Mouse (Mus musculus): ENCODE measurements around the gene Sfi1. TPM values are rescaled to one million over a fixed set of nuclear protein-coding genes. Genes with fewer than 3 reads are reported as not detected.
A peak's percentile ranks its signal among the peaks of the same experiment; 100 is the strongest.
"Not testable (repeated sequence)": the region's sequence is repeated elsewhere in the genome, so short reads cannot be mapped to it uniquely, and the experiment has no call there.

Gene Sfi1
- polyA plus RNA-seq, 1 experiment, result 0.41 TPM

DNA sequence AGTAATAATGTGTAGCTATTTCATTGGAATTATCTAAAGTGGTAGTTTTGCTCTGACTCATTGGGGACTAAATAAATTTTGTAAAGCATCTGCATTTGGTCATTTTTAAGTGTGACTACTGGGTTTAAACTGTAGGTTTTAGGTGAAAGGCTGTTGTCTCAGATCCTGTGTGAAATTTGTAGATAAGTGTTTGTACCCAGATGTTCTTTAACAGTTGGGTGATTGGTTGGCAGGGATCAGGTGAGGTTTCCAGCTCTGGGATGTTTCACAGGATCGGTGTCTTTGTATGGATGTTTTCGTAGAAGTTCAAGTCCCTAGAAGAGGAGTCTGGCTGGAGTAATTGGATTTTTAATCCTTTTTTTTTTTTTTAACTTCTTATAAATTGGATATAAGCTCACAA lies 10.5 kb upstream of the Sfi1 start:
- Histone ChIP-seq H3K4me1 (ENCODE audit: control insufficient read depth) (peaks cover 28% of the 10 kb centered on the region), H3K4me3 (replicated peaks) (peak overlapping the region; percentile 60), H3K36me3 (ENCODE audit: control insufficient read depth) (peaks cover 46% of the 10 kb centered on the region), H3K9me3 (ENCODE audit: control insufficient read depth, low read length) (no peaks in the 10 kb centered on the region), H3K27me3 (ENCODE audit: control insufficient read depth) (no peaks in the 10 kb centered on the region)
- TF ChIP-seq GATA1 (IDR thresholded peaks at IDR 0.05; ENCODE audit: low read length), result no peak
- no peak for TF ChIP-seq TAL1 (IDR thresholded peaks at IDR 0.05; ENCODE audit: low read length)

DNA sequence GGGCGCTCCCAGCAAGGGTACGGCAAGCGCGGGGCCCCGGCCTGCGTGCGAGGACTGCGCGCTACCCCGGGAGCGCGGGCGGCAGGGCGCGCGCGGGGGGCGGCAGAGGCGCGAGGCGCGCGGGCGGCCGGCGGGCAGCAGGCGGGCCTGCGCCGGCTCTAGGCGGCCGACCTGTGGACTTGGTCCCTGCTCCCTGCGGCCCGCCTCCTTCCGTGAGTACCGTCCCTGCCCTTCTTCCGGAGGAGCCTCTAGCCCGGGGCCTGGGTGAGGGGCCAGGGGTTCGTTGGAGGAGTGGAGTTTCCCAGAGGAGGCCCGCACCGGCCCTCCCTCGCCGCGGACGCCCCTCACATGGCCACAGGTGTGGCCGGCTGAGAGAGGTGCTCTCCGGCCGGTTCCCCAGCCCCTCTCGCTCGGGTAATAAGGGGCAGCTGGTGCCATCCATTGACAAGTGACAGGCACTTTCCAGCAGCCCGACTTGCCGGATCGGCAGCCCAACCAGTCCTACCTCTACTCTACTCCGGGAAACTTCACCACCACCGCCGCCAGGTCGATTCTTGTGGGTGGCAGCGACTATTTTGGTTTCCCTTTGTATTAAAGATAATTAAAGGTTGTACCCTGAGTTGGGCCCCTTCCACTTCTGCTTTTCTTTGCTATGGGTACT lies 9.6 kb upstream of the Sfi1 start:
- Histone ChIP-seq H3K4me3 (replicated peaks) (peak overlapping the region; percentile 60), H3K36me3 (ENCODE audit: control insufficient read depth) (peaks cover 38% of the 10 kb centered on the region), H3K9me3 (ENCODE audit: control insufficient read depth, low read length) (no peaks in the 10 kb centered on the region), H3K4me1 (ENCODE audit: control insufficient read depth) (peaks cover 28% of the 10 kb centered on the region), H3K27me3 (ENCODE audit: control insufficient read depth) (no peaks in the 10 kb centered on the region)
- TF ChIP-seq TAL1 (IDR thresholded peaks at IDR 0.05; ENCODE audit: low read length) (no peak), GATA1 (IDR thresholded peaks at IDR 0.05; ENCODE audit: low read length) (no peak)

DNA sequence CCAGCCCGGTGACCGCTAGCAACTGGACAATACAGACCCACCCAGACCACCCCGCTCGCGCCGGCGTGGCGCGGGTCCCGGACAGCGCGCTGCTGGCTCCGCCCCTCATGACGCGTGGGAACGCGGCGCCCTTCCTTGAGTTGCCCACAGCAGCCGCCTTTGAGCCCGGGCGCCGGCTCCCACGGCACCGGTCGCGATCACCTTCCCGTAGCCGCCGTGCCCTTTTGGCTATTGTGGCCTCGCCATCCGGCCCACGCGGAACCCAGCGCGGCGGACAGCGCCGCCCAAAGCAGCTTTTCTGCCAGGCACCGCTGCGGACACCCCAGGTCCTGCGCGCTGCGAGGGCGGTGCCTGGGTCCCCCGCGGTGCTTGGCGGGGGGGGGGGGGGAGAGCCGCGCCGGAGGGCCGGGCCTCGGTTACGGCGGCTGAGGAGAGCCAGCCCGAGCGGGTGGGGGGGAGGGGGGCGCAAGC lies 9.0 kb upstream of the Sfi1 start, which contains the start of gene Eif4enif1:
Gene Eif4enif1, plus strand, starts transcription at position 162 of the 471 bp plus-strand sequence.
- no peaks in the 10 kb centered on the region for H3K27me3 ChIP-seq (ENCODE audit: control insufficient read depth)
- no peak for TF ChIP-seq GATA1 (IDR thresholded peaks at IDR 0.05; ENCODE audit: low read length)
- TF ChIP-seq TAL1 (IDR thresholded peaks at IDR 0.05; ENCODE audit: low read length), result no peak
- H3K4me3 ChIP-seq (replicated peaks), result peak within 1 kb of the TSS; percentile 60
- H3K4me1 ChIP-seq (ENCODE audit: control insufficient read depth), result peaks cover 28% of the 10 kb centered on the region
- no peaks in the 10 kb centered on the region for H3K9me3 ChIP-seq (ENCODE audit: control insufficient read depth, low read length)
- peaks cover 31% of the 10 kb centered on the region for H3K36me3 ChIP-seq (ENCODE audit: control insufficient read depth)

DNA sequence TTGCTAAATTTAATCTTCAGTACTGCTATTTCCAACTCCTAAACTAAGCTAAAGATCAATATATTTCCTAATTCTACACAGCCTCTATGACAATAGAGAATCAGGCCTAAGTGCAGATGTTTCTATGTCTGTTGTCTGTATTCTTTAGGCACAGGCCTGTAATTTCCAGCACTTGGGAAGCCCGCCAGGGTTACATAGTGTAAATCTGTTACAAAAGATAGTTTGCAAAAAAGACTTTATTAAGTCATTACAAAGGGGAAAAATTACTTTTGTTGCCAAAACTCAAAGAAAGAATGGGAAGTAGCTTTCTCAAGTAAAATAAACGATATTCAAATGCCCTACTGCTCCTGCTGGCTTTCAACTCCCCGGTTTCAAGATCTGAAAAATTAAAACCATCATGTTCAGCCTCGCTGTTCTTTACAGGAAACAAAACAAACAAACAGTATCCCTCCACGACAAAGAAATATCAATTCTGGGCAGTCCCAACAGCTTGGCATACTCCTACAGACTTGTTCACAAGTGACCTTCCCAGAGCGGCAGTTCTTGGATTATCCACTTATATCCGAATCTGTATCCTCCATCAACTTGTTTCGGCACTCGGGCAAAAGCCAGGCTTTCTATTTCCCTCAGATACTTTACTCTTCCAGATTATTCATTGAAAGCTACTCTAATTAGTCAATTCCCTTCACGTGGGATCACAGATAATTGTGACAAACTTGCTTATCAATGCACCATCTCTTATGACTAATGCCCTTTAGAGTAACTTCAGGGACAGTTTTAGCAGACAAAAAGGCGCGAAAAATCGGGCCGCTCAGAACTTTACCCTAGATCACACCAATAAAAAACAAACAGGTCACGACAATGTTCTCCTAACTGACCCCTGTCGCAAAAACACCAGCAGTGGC lies 8.3 kb upstream of the Sfi1 start:
- no peaks in the 10 kb centered on the region for H3K9me3 ChIP-seq (ENCODE audit: control insufficient read depth, low read length)
- peaks cover 21% of the 10 kb centered on the region for H3K4me1 ChIP-seq (ENCODE audit: control insufficient read depth)
- H3K27me3 ChIP-seq (ENCODE audit: control insufficient read depth), result no peaks in the 10 kb centered on the region
- TF ChIP-seq TAL1 (IDR thresholded peaks at IDR 0.05; ENCODE audit: low read length) (no peak), GATA1 (IDR thresholded peaks at IDR 0.05; ENCODE audit: low read length) (no peak)
- H3K36me3 ChIP-seq (ENCODE audit: control insufficient read depth), result peaks cover 25% of the 10 kb centered on the region
- peak overlapping the region; percentile 60 for H3K4me3 ChIP-seq (replicated peaks)

DNA sequence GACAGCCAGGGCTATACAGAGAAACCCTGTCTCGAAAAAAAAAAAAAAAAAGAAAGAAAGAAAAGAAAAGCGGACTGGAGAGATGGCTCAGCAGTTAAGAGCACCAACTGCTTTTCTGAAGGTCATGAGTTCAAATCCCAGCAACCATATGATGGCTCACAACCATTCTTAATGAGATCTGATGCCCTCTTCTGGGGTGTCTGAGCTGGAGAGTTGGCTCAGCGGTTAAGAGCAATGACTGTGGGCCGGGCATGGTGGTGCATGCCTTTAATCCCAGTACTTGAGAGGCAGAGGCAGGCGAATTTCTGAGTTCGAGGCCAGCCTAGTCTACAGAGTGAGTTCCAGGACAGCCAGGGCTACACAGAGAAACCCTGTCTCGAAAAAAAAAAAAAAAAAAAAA lies 7.4 kb upstream of the Sfi1 start:
- peaks cover 15% of the 10 kb centered on the region for H3K36me3 ChIP-seq (ENCODE audit: control insufficient read depth)
- not testable (repeated sequence) for H3K4me3 ChIP-seq (replicated peaks); H3K27me3 ChIP-seq (ENCODE audit: control insufficient read depth); H3K9me3 ChIP-seq (ENCODE audit: control insufficient read depth, low read length)
- peaks cover 14% of the 10 kb centered on the region for H3K4me1 ChIP-seq (ENCODE audit: control insufficient read depth)

DNA sequence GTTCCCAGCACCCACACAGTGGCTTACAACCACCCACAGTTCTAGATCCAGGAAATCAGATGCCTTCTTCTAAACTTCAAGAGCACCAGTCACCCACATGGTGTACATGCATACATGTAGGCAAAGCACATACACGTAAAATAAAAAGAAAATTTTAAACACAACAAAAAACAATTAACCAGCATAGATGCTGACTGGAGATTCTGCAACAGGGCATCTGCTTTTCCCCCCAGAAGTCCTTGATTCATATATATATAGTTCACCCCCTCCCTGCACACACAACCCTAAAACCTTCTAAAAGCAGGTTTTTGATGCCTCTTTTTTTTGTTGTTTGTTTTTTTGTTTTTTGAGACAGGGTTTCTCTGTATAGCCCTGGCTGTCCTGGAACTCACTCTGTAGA lies 10.6 kb downstream of the Sfi1 start:
- not testable (repeated sequence) for H3K9me3 ChIP-seq (ENCODE audit: control insufficient read depth, low read length); H3K27me3 ChIP-seq (ENCODE audit: control insufficient read depth); H3K4me3 ChIP-seq (replicated peaks); H3K36me3 ChIP-seq (ENCODE audit: control insufficient read depth); H3K4me1 ChIP-seq (ENCODE audit: control insufficient read depth)

DNA sequence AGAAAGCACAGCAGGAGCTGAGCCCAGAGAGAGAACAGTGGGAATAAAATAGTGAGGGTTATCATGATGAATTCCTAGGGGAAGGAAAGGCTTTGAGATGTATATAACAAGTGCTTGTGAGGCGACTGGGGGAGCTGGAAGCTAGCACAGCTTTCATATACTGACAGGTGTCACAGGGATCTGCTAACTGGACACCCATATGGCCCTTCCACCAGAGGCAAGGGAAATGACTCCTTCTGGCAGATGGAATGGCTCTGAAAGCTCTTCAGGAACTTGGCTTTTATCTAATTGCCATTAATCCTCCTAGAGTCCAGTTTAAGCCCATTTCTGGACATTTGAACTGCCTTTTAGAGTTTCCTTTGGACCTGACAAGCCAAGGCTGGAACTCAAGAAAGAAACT lies 11.3 kb downstream of the Sfi1 start:
- H3K27me3 ChIP-seq (ENCODE audit: control insufficient read depth); H3K9me3 ChIP-seq (ENCODE audit: control insufficient read depth, low read length); H3K4me1 ChIP-seq (ENCODE audit: control insufficient read depth); H3K4me3 ChIP-seq (replicated peaks); H3K36me3 ChIP-seq (ENCODE audit: control insufficient read depth): not testable (repeated sequence)

DNA sequence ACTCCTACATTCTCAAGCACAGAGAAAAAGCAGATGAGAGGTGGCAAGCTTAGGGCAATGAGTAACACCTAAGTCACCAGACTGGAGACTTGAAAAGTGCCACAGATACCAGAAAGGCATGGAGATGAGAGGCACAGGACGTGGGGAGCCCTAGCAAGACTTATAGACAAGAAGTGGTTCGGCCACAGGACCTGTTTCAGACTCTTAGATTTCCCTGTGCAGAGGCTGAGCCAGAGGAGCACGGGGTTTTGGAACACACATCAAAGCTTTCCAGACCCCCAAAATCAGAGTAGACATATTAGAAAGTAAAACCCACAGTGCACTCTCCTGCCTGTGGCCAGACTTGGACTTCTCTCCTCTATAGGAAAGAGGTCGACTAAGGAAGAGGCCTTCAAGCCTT lies 12.0 kb downstream of the Sfi1 start:
- not testable (repeated sequence) for H3K4me3 ChIP-seq (replicated peaks); H3K4me1 ChIP-seq (ENCODE audit: control insufficient read depth); H3K27me3 ChIP-seq (ENCODE audit: control insufficient read depth); H3K9me3 ChIP-seq (ENCODE audit: control insufficient read depth, low read length); H3K36me3 ChIP-seq (ENCODE audit: control insufficient read depth)

DNA sequence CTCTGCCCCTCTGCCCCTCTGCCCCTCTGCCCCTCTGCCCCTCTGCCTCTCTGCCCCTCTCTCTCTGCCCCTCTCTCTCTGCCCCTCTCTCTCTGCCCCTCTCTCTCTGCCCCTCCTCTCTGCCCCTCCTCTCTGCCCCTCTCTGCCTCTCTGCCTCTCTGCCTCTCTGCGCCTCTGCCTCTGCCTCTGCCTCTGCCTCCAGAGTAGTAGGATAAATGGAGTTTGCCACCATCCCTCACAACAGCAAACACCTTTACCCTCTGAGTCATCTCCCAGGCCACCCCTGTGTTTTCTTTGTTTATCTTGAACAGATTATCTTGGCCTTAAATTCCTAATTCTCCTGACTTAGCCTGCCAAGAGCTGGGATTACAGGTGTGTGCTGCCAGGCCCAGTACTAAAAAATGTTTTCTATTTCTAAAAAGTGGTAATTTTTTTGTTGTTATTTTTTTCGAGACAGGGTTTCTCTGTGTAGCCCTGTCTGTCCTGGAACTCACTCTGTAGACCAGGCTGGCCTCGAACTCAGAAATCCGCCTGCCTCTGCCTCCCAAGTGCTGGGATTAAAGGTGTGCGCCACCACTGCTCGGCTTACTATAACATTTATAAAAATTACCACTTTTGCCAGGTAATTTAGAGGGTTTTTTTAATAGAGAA lies 12.6 kb downstream of the Sfi1 start:
- not testable (repeated sequence) for H3K27me3 ChIP-seq (ENCODE audit: control insufficient read depth); H3K4me3 ChIP-seq (replicated peaks); H3K36me3 ChIP-seq (ENCODE audit: control insufficient read depth); H3K4me1 ChIP-seq (ENCODE audit: control insufficient read depth); H3K9me3 ChIP-seq (ENCODE audit: control insufficient read depth, low read length)

DNA sequence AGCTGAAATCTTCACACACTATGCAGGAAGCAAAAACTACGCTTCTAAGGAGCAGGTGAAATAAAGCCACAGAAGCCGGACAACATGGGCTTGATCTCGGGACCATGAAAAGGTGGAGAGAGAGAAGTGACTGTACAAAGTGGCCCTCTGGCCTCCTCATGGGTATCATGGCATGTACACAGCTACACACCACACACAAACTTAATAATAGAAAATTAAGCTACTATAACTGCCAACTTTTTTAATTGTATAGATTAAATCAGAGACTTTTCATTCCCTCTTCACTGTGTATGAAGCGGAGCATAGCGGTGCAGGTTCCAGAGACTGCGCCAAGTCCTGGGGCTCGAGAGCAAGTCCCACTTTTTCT lies 13.6 kb downstream of the Sfi1 start:
- H3K36me3 ChIP-seq (ENCODE audit: control insufficient read depth); H3K4me3 ChIP-seq (replicated peaks); H3K27me3 ChIP-seq (ENCODE audit: control insufficient read depth); H3K4me1 ChIP-seq (ENCODE audit: control insufficient read depth); H3K9me3 ChIP-seq (ENCODE audit: control insufficient read depth, low read length): not testable (repeated sequence)

DNA sequence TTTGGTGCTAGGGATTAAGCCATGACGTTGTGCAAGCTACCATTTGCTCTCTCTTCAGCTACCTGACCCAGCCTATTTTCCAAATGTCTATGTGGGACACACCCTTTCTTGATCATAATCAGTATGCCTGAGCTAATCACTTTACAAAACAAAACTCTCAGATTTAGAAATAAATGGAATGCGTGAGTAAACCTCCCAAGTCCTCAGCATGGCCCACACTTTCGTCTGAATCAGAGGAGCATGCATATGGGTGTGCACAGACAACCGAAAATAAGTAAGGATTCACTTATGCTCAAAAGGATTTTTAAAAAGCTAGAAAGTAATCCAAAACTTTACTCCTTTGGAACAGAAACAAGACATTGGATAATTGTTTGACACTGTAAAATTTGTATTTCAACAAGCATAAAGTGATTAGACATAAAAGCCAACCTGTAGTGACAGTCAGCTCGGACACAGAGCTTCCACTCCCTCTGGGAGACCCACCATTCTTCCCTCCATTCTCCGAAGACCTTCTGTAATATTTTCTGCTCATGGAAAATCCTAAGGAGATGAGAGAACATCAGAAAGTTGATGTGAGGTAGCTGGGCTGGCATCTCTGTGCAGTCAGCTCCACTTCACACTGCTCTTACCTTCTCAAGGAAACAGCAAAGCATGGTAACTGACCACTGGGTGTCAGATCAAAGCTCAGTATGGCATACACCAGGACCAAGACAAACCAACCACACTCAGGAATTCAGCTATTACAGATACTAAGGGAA lies 14.1 kb downstream of the Sfi1 start:
- H3K36me3 ChIP-seq (ENCODE audit: control insufficient read depth); H3K4me3 ChIP-seq (replicated peaks); H3K4me1 ChIP-seq (ENCODE audit: control insufficient read depth); H3K9me3 ChIP-seq (ENCODE audit: control insufficient read depth, low read length); H3K27me3 ChIP-seq (ENCODE audit: control insufficient read depth): not testable (repeated sequence)

DNA sequence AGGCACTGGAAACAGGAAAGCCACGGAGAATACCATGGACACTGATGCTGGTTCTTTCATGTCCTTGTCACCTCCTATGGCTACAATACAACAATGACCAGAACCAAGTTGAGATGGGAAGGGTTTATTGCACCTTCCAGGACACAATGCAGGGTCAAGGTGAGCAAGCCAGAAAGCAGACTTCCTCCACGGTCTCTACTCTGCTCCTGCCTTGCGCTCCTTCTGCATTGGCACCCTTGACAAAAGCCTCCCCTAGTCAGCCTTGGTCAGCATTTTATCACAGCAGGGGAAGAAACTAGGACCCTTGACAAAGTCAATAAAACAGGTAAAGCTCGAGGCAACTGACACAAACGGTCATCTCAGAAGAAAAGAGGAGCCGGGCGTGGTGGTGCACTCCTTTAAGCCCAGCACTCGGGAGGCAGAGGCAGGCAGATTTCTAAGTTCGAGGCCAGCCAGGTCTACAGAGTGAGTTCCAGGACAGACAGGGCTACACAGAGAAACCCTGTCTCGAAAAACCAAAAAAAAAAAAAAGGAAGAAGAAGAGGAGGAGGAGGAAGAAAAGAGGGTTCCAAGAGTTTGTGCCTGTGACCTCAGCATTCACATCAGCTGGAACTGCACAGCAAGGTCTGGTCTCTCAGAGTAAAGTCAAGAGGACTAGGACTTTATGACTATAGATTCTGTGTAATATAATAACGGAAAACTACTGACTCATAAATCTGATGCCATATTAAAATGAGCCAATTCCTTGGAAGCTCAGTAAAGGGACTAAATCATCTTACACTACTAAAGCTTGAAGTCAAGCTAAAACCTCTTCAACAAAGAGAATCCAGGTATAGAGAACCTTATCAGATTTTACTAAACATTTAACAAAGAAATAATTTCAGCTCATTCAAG lies 19.6 kb downstream of the Sfi1 start:
- not testable (repeated sequence) for H3K9me3 ChIP-seq (ENCODE audit: control insufficient read depth, low read length); H3K4me1 ChIP-seq (ENCODE audit: control insufficient read depth); H3K36me3 ChIP-seq (ENCODE audit: control insufficient read depth); H3K4me3 ChIP-seq (replicated peaks); H3K27me3 ChIP-seq (ENCODE audit: control insufficient read depth)
